Mouse (Mus musculus): ENCODE data around the gene Trib3. TPM values are rescaled to one million over a fixed set of nuclear protein-coding genes. Genes with fewer than 3 reads are reported as not detected.

The Trib3 gene
- total RNA-seq (2014; rRNA removed) (3.0 and 4.2 TPM in 2 replicates), polyA plus RNA-seq (2015; fragmentation: Nextera tagmentation; extraction: Ambion mirVana) (3.0 and 3.4 TPM in 2 replicates)

- Histone ChIP-seq H3K4me3 (ENCODE audit: low read depth, low read length) (peak within 1 kb of the TSS; percentile 54), H3K9ac (replicated peaks; ENCODE audit: low read length, poor library complexity, severe bottlenecking) (peak within 1 kb of the TSS; percentile 74), H3K9me3 (ENCODE audit: low read length) (no peaks in the 10 kb centered on the region), H3K36me3 (ENCODE audit: insufficient read depth, low read length) (no peaks in the 10 kb centered on the region), H3K27me3 (ENCODE audit: insufficient read depth, low read length) (no peaks in the 10 kb centered on the region), H3K27ac (ENCODE audit: low read depth, low read length) (peak within 1 kb of the TSS; percentile 82), H3K4me1 (ENCODE audit: insufficient read depth, low read length) (peaks cover 3% of the 10 kb centered on the region; the same call in 1 of the 2 replicates), H3K4me2 (ENCODE audit: low read depth, low read length, poor library complexity, severe bottlenecking) (peak within 1 kb of the TSS; percentile 82)
- ATAC-seq (ENCODE audit: low FRiP score) (peak; percentile 89), DNase-seq (ENCODE audit: low spot score) (peak; percentile 89)
- WGBS = under 1% methylated on average over 52 of the region's 52 CpGs
- TF ChIP-seq CTCF (IDR thresholded peaks at IDR 0.05) = peak; percentile 82
These were observed at the start of gene Trib3 for GRCm38 (mm10) chr2:152343329-152344213. Trib3 (minus strand) TSS chr2:152344032.

GRCm38 (mm10) chr2:152393225-152394017, 49.6 kb upstream of the Trib3 start:
- no peak overlapping the region for H3K27ac ChIP-seq (ENCODE audit: low read depth, low read length)
- 43% methylated on average over 9 of the region's 9 CpGs for WGBS
- H3K4me1 ChIP-seq (ENCODE audit: insufficient read depth, low read length) = peaks cover 10% of the 10 kb centered on the region; the same call in 1 of the 2 replicates
- DNase-seq (ENCODE audit: low spot score) (no peak), ATAC-seq (ENCODE audit: low FRiP score) (no peak)
- TF ChIP-seq CTCF (IDR thresholded peaks at IDR 0.05) = no peak
- H3K27me3 ChIP-seq (ENCODE audit: insufficient read depth, low read length) = no peaks in the 10 kb centered on the region
- H3K4me2 ChIP-seq (ENCODE audit: low read depth, low read length, poor library complexity, severe bottlenecking) = peak overlapping the region; percentile 91
- H3K36me3 ChIP-seq (ENCODE audit: insufficient read depth, low read length) = no peaks in the 10 kb centered on the region
- H3K9ac ChIP-seq (replicated peaks; ENCODE audit: low read length, poor library complexity, severe bottlenecking) = no peak overlapping the region
- H3K4me3 ChIP-seq (ENCODE audit: low read depth, low read length) = peak overlapping the region; percentile 74; the same call in 1 of the 2 replicates
- no peaks in the 10 kb centered on the region for H3K9me3 ChIP-seq (ENCODE audit: low read length)

- H3K9ac ChIP-seq (replicated peaks; ENCODE audit: low read length, poor library complexity, severe bottlenecking) = no peak overlapping the region
- no peak overlapping the region for H3K27ac ChIP-seq (ENCODE audit: low read depth, low read length)
- peaks cover 10% of the 10 kb centered on the region; the same call in 1 of the 2 replicates for H3K4me1 ChIP-seq (ENCODE audit: insufficient read depth, low read length)
- no peaks in the 10 kb centered on the region for H3K36me3 ChIP-seq (ENCODE audit: insufficient read depth, low read length)
- no peaks in the 10 kb centered on the region for H3K27me3 ChIP-seq (ENCODE audit: insufficient read depth, low read length)
- H3K4me3 ChIP-seq (ENCODE audit: low read depth, low read length) = no peak overlapping the region
- H3K4me2 ChIP-seq (ENCODE audit: low read depth, low read length, poor library complexity, severe bottlenecking) = no peak overlapping the region; the same call in 1 of the 2 replicates
- DNase-seq (ENCODE audit: low spot score) = peak; percentile 81
- peak; percentile 83 for TF ChIP-seq CTCF (IDR thresholded peaks at IDR 0.05)
- H3K9me3 ChIP-seq (ENCODE audit: low read length) = no peaks in the 10 kb centered on the region
- no peak for ATAC-seq (ENCODE audit: low FRiP score)
- WGBS = 7% methylated on average over 3 of the region's 3 CpGs
These were observed 49.0 kb upstream of the Trib3 start for GRCm38 (mm10) chr2:152392786-152393185.

- Histone ChIP-seq H3K4me2 (ENCODE audit: low read depth, low read length, poor library complexity, severe bottlenecking) (no peak overlapping the region), H3K4me3 (ENCODE audit: low read depth, low read length) (no peak overlapping the region), H3K27ac (ENCODE audit: low read depth, low read length) (no peak overlapping the region), H3K4me1 (ENCODE audit: insufficient read depth, low read length) (no peaks in the 10 kb centered on the region), H3K27me3 (ENCODE audit: insufficient read depth, low read length) (no peaks in the 10 kb centered on the region), H3K9me3 (ENCODE audit: low read length) (no peaks in the 10 kb centered on the region), H3K36me3 (ENCODE audit: insufficient read depth, low read length) (no peaks in the 10 kb centered on the region), H3K9ac (replicated peaks; ENCODE audit: low read length, poor library complexity, severe bottlenecking) (no peak overlapping the region)
- no peak for TF ChIP-seq CTCF (IDR thresholded peaks at IDR 0.05)
- ATAC-seq (ENCODE audit: low FRiP score) = no peak
- 85% methylated on average over 4 of the region's 4 CpGs for WGBS
- DNase-seq (ENCODE audit: low spot score) = no peak
These were observed 40.4 kb upstream of the Trib3 start for GRCm38 (mm10) chr2:152384191-152384590.

- no peaks in the 10 kb centered on the region for H3K36me3 ChIP-seq (ENCODE audit: insufficient read depth, low read length)
- DNase-seq (ENCODE audit: low spot score) (peak; percentile 67), ATAC-seq (ENCODE audit: low FRiP score) (peak; percentile 87)
- H3K9ac ChIP-seq (replicated peaks; ENCODE audit: low read length, poor library complexity, severe bottlenecking) = peak within 1 kb of the TSS; percentile 60
- peaks cover 10% of the 10 kb centered on the region; the same call in 1 of the 2 replicates for H3K4me1 ChIP-seq (ENCODE audit: insufficient read depth, low read length)
- H3K4me3 ChIP-seq (ENCODE audit: low read depth, low read length) = peak within 1 kb of the TSS; percentile 38
- no peak for TF ChIP-seq CTCF (IDR thresholded peaks at IDR 0.05)
- no peaks in the 10 kb centered on the region for H3K27me3 ChIP-seq (ENCODE audit: insufficient read depth, low read length)
- no peaks in the 10 kb centered on the region for H3K9me3 ChIP-seq (ENCODE audit: low read length)
- H3K27ac ChIP-seq (ENCODE audit: low read depth, low read length) = peak within 1 kb of the TSS; percentile 91
- peak within 1 kb of the TSS; percentile 66 for H3K4me2 ChIP-seq (ENCODE audit: low read depth, low read length, poor library complexity, severe bottlenecking)
- 2% methylated on average over 15 of the region's 16 CpGs for WGBS
These were observed 32.5 kb upstream of the Trib3 start, which contains the start of gene Nrsn2 for GRCm38 (mm10) chr2:152376345-152376741. Nrsn2 (minus strand) TSS chr2:152376638.
